Mouse (Mus musculus): Measurements from ENCODE around the gene H2al2c. TPM values are rescaled to one million over a fixed set of nuclear protein-coding genes. Genes with fewer than 3 reads are reported as not detected.
"Not testable (repeated sequence)": the region's sequence is repeated elsewhere in the genome, so short reads cannot be mapped to it uniquely, and the experiment has no call there.

The H2al2c gene
- total RNA-seq (2014; rRNA removed), result not detected in 2 replicates
- polyA plus RNA-seq (2015; fragmentation: Nextera tagmentation; extraction: Ambion mirVana), result not detected in 2 replicates

DNA sequence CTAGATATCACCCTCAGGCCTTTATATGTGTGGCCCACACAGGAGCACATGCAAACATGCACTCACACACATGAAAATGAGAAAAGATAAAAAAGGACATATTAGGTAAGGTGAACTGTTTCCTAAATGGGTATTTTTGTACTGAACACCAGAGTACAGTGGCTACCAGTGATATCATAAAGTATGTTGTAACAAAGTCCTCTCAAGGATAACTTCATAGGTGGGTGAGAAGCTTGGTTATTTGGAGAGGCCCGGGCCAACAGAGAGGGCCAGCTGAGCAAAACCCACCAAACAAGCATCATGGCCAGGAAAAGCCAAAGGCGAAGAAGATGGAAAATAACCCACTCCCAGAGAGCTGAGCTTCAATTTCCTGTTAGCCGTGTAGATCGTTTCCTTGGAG lies at the start of gene H2al2c:
H2al2c (plus strand) TSS at position 301 of the 400 bp plus-strand sequence.
- WGBS, result no CpG with 5 or more reads among the region's 4 CpGs

More for the DNA sequence above, at the start of gene H2al2c:
- not testable (repeated sequence) for H3K36me3 ChIP-seq (ENCODE audit: insufficient read depth, low read length); H3K27me3 ChIP-seq (ENCODE audit: insufficient read depth, low read length); H3K4me3 ChIP-seq (ENCODE audit: low read length); H3K9ac ChIP-seq (replicated peaks; ENCODE audit: low read length); H3K27ac ChIP-seq; DNase-seq (ENCODE audit: low spot score); H3K4me1 ChIP-seq (ENCODE audit: insufficient read depth, low read length); H3K4me2 ChIP-seq (ENCODE audit: low read depth, low read length); H3K9me3 ChIP-seq (ENCODE audit: low read length); ATAC-seq

Other genes starting within 250 kb of the H2al2c start
- gene Sry, start 64.6 kb downstream of the H2al2c start, total RNA-seq (2014; rRNA removed), result not detected in 2 replicates
- not detected in 2 replicates for gene Sry, start 64.6 kb downstream of the H2al2c start, polyA plus RNA-seq (2015; fragmentation: Nextera tagmentation; extraction: Ambion mirVana)
- not detected in 2 replicates for gene H2al2b, start 121.6 kb downstream of the H2al2c start, total RNA-seq (2014; rRNA removed)
- gene H2al2b, start 121.6 kb downstream of the H2al2c start, polyA plus RNA-seq (2015; fragmentation: Nextera tagmentation; extraction: Ambion mirVana), result not detected in 2 replicates
- not detected in 2 replicates for gene Gm4064, start 197.1 kb downstream of the H2al2c start, total RNA-seq (2014; rRNA removed)
- gene Gm4064, start 197.1 kb downstream of the H2al2c start, polyA plus RNA-seq (2015; fragmentation: Nextera tagmentation; extraction: Ambion mirVana), result not detected in 2 replicates
- not detected in 2 replicates for gene Rbmy, start 231.6 kb downstream of the H2al2c start, total RNA-seq (2014; rRNA removed)
- not detected in 2 replicates for gene Rbmy, start 231.6 kb downstream of the H2al2c start, polyA plus RNA-seq (2015; fragmentation: Nextera tagmentation; extraction: Ambion mirVana)
- not detected in 2 replicates for gene Gm10256, start 231.6 kb downstream of the H2al2c start, total RNA-seq (2014; rRNA removed)
- not detected in 2 replicates for gene Gm10256, start 231.6 kb downstream of the H2al2c start, polyA plus RNA-seq (2015; fragmentation: Nextera tagmentation; extraction: Ambion mirVana)

Data from hindbrain, postnatal 0 days (tissue).